Mouse (Mus musculus) megakaryocyte, embryonic 14.5 days (primary cell): Measurements from ENCODE around the gene Cped1.

Source experiments
- FLI1 ChIP-seq: IDR thresholded peaks from 2 replicates; pipeline ENCODE4 v1.6.1; 2012; ENCODE audit warnings: low read length, inconsistent platforms, mixed read lengths
- GATA1 ChIP-seq: IDR thresholded peaks from 3 replicates; pipeline ENCODE4 v1.6.1; 2012; ENCODE audit warnings: mixed read lengths, low read length, inconsistent platforms, borderline replicate concordance

DNA sequence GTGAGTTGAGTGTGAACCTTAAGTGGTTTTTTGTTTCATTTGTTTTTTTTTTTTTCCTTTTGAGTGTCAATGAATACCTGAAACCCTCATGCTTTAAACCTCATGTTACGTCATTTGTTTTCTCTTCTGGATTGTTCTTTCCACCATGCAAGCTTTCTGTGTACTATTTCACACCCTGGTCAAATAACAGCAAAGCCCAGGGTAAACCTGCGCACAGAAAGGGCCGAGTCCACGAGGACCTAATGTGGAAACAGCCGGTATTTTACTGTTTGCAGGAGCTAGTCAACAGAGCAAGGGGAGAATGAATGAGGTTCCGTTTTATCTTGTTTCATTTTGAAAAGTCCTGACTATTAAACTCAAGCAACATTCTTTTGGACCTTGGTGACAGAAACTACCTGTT is 128.4 kb downstream of the Cped1 start:
- TF ChIP-seq GATA1 = no peak
- no peak for TF ChIP-seq FLI1
